ENCODE assay signal across 16 mouse cellular contexts in the genomic region with DNA sequence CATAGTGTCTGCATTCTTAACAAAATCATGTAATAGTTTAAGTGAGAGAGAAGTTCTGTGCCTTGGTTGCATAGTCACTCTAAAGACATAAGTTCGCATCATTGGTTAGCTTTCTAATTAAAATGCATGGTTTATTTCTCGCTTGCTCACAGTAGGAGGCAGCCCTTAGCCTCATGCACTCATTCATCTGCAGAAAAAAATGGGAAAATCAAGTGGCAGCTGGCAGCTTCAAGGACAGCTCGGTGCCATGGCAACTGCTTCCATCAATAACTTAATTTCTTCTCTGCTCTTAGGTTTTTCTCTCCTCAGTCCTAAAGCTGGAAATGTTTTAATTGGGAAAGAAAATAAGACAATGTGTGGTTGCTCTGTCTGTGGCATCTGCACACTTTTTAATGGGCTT. TPM values are rescaled to one million over a fixed set of nuclear protein-coding genes. Genes with fewer than 3 reads are reported as not detected.
DNase-seq lines count a peak whose midpoint lies in the region; ATAC-seq lines count a peak whose summit lies in the region.
"Had no signal": no experiment of that assay in that cellular context is flagged by ENCODE, and none has a peak within 500 bp of the region (broad histone marks: within the 10 kb centered on the region; RNA-seq: fewer than 3 reads in every experiment).

No protein-coding gene starts in this region.

- H3K4me1 ChIP-seq in midbrain, embryonic 12.5 days = peaks cover 8% of the 10 kb centered on the region
- no peaks in the 10 kb centered on the region; the same call in 1 of the 2 replicates for H3K4me1 ChIP-seq in midbrain, embryonic 11.5 days (ENCODE audit: control insufficient read depth, insufficient read depth, low read length)
- peaks cover 13% of the 10 kb centered on the region for H3K4me1 ChIP-seq in forebrain, embryonic 16.5 days (replicated peaks; ENCODE audit: control insufficient read depth, insufficient read depth, low read length)
- peaks cover 8% of the 10 kb centered on the region for H3K4me1 ChIP-seq in heart, embryonic 12.5 days (replicated peaks)
- no peaks in the 10 kb centered on the region for H3K4me1 ChIP-seq in intestine, embryonic 15.5 days (replicated peaks)
- H3K4me1 ChIP-seq: limb, embryonic 15.5 days had no signal

- no peaks in the 10 kb centered on the region for H3K27me3 ChIP-seq in midbrain, embryonic 12.5 days
- H3K27me3 ChIP-seq in midbrain, embryonic 11.5 days (ENCODE audit: control insufficient read depth, insufficient read depth, low read length) = no peaks in the 10 kb centered on the region
- no peaks in the 10 kb centered on the region for H3K27me3 ChIP-seq in forebrain, embryonic 16.5 days (replicated peaks; ENCODE audit: control insufficient read depth, insufficient read depth, low read length)
- H3K27me3 ChIP-seq in heart, embryonic 12.5 days (replicated peaks) = no peaks in the 10 kb centered on the region
- no peaks in the 10 kb centered on the region for H3K27me3 ChIP-seq in intestine, embryonic 15.5 days (replicated peaks)
- H3K27me3 ChIP-seq: limb, embryonic 15.5 days had no signal

- peak; percentile 38; the same call in 1 of the 2 replicates for ATAC-seq in midbrain, embryonic 12.5 days (ENCODE audit: low FRiP score, low read depth)
- ATAC-seq in midbrain, embryonic 11.5 days (ENCODE audit: low FRiP score) = no peak
- ATAC-seq in forebrain, embryonic 16.5 days = peak; percentile 76
- ATAC-seq in granulocyte monocyte progenitor cell, adult 5-6 weeks (replicated peaks; ENCODE audit: poor library complexity, severe bottlenecking) = no peak
- no peak for ATAC-seq in heart, embryonic 12.5 days (ENCODE audit: insufficient number of reproducible peaks, low FRiP score)
- no peak for ATAC-seq in intestine, embryonic 15.5 days

- no peak for DNase-seq in midbrain, embryonic 11.5 days (ENCODE audit: low spot score, missing footprints)
- peak; percentile 34 to 71 for DNase-seq in layer of hippocampus, postnatal 14 days (ENCODE audit: low spot score in 2 of 2)
- peak; percentile 43 for DNase-seq in right cerebral cortex, postnatal 25 days
- DNase-seq: adrenal gland, adult 2 months; cerebellum, adult 11-12 months; kidney, postnatal 25 days; lung, postnatal 14 days; thymus, adult 2 months had no signal

- H3K4me2 ChIP-seq in midbrain, embryonic 12.5 days (replicated peaks) = no peak overlapping the region
- no peak overlapping the region for H3K4me2 ChIP-seq in midbrain, embryonic 11.5 days
- H3K4me2 ChIP-seq in forebrain, embryonic 16.5 days (ENCODE audit: low read length) = no peak overlapping the region
- no peak overlapping the region for H3K4me2 ChIP-seq in heart, embryonic 12.5 days
- H3K4me2 ChIP-seq in intestine, embryonic 15.5 days (replicated peaks) = no peak overlapping the region
- H3K4me2 ChIP-seq: limb, embryonic 15.5 days had no signal

- no peak overlapping the region for H3K9ac ChIP-seq in midbrain, embryonic 12.5 days (replicated peaks)
- no peak overlapping the region for H3K9ac ChIP-seq in midbrain, embryonic 11.5 days (ENCODE audit: low read length)
- no peak overlapping the region for H3K9ac ChIP-seq in forebrain, embryonic 16.5 days (replicated peaks; ENCODE audit: low read depth, low read length)
- no peak overlapping the region for H3K9ac ChIP-seq in heart, embryonic 12.5 days
- no peak overlapping the region for H3K9ac ChIP-seq in intestine, embryonic 15.5 days
- H3K9ac ChIP-seq: limb, embryonic 15.5 days had no signal

- H3K36me3 ChIP-seq in midbrain, embryonic 12.5 days = no peaks in the 10 kb centered on the region
- H3K36me3 ChIP-seq in midbrain, embryonic 11.5 days (ENCODE audit: control insufficient read depth, insufficient read depth, low read length) = no peaks in the 10 kb centered on the region
- no peaks in the 10 kb centered on the region for H3K36me3 ChIP-seq in forebrain, embryonic 16.5 days (ENCODE audit: control insufficient read depth, insufficient read depth)
- H3K36me3 ChIP-seq in heart, embryonic 12.5 days = no peaks in the 10 kb centered on the region
- no peaks in the 10 kb centered on the region for H3K36me3 ChIP-seq in intestine, embryonic 15.5 days
- H3K36me3 ChIP-seq: embryonic facial prominence, embryonic 10.5 days; limb, embryonic 15.5 days had no signal

- peak overlapping the region; percentile 57 for H3K27ac ChIP-seq in midbrain, embryonic 12.5 days (replicated peaks)
- no peak overlapping the region for H3K27ac ChIP-seq in midbrain, embryonic 11.5 days (ENCODE audit: low read depth, low read length)
- peak overlapping the region; percentile 46 for H3K27ac ChIP-seq in forebrain, embryonic 16.5 days (ENCODE audit: low read length)
- H3K27ac ChIP-seq in heart, embryonic 12.5 days (ENCODE audit: poor library complexity, severe bottlenecking) = no peak overlapping the region
- H3K27ac ChIP-seq in intestine, embryonic 15.5 days = no peak overlapping the region
- H3K27ac ChIP-seq: embryonic facial prominence, embryonic 10.5 days; limb, embryonic 15.5 days had no signal

- H3K9me3 ChIP-seq in midbrain, embryonic 12.5 days = no peaks in the 10 kb centered on the region
- no peaks in the 10 kb centered on the region for H3K9me3 ChIP-seq in midbrain, embryonic 11.5 days (ENCODE audit: control insufficient read depth, low read length)
- no peaks in the 10 kb centered on the region for H3K9me3 ChIP-seq in forebrain, embryonic 16.5 days (ENCODE audit: control insufficient read depth, low read length)
- H3K9me3 ChIP-seq in heart, embryonic 12.5 days (replicated peaks) = no peaks in the 10 kb centered on the region
- H3K9me3 ChIP-seq in intestine, embryonic 15.5 days = no peaks in the 10 kb centered on the region
- H3K9me3 ChIP-seq: embryonic facial prominence, embryonic 10.5 days; limb, embryonic 15.5 days had no signal

- no peak overlapping the region for H3K4me3 ChIP-seq in midbrain, embryonic 12.5 days
- no peak overlapping the region for H3K4me3 ChIP-seq in midbrain, embryonic 11.5 days (ENCODE audit: low read depth, low read length)
- H3K4me3 ChIP-seq in forebrain, embryonic 16.5 days (replicated peaks; ENCODE audit: low read length) = no peak overlapping the region
- H3K4me3 ChIP-seq in heart, embryonic 12.5 days = no peak overlapping the region
- no peak overlapping the region for H3K4me3 ChIP-seq in intestine, embryonic 15.5 days (replicated peaks)
- H3K4me3 ChIP-seq: embryonic facial prominence, embryonic 10.5 days; limb, embryonic 15.5 days; myocyte had no signal

- 49% methylated on average over 3 of the region's 3 CpGs for WGBS in midbrain, embryonic 12.5 days
- 58% methylated on average over 3 of the region's 3 CpGs for WGBS in midbrain, embryonic 11.5 days
- 9% methylated on average over 3 of the region's 3 CpGs for WGBS in forebrain, embryonic 16.5 days
- 82% methylated on average over 3 of the region's 3 CpGs for WGBS in heart, embryonic 12.5 days
- WGBS in intestine, embryonic 15.5 days = 80% methylated on average over 3 of the region's 3 CpGs

RNA-seq across cellular contexts. Expression of a gene that starts 13.9 kb away (rescaled TPM):
- polyA plus RNA-seq in midbrain, embryonic 12.5 days (2016; fragmentation: Nextera tagmentation; extraction: Ambion mirVana) = 128 and 129 TPM in 2 replicates
- polyA plus RNA-seq in midbrain, embryonic 11.5 days (2014; fragmentation: Nextera tagmentation; extraction: Ambion mirVana) = 123 and 127 TPM in 2 replicates
- 171 and 173 TPM in 2 replicates for polyA plus RNA-seq in forebrain, embryonic 16.5 days (2015; fragmentation: Nextera tagmentation; extraction: Ambion mirVana)
- total RNA-seq in layer of hippocampus, postnatal 14 days (2021) = 10 to 100 TPM; 40.6 to 50.1 TPM
- total RNA-seq in granulocyte monocyte progenitor cell, adult 5-6 weeks (2014; fragmentation: Nextera tagmentation) = 5.8 TPM in 1 of 2 replicates, not detected in the other
- 1.4 and 2.8 TPM in 2 replicates for total RNA-seq in granulocyte monocyte progenitor cell, adult 5-6 weeks (2017)
- polyA plus RNA-seq in heart, embryonic 12.5 days (2016; fragmentation: Nextera tagmentation; extraction: Ambion mirVana) = 14.4 and 15.4 TPM in 2 replicates
- 13.7 and 17.1 TPM in 2 replicates for polyA plus RNA-seq in intestine, embryonic 15.5 days (2015; fragmentation: Nextera tagmentation; extraction: Ambion mirVana)

RNA-seq across cellular contexts. Expression of a gene that starts 55.5 kb away (rescaled TPM):
- polyA plus RNA-seq in midbrain, embryonic 12.5 days (2016; fragmentation: Nextera tagmentation; extraction: Ambion mirVana) = 154 and 164 TPM in 2 replicates
- polyA plus RNA-seq in midbrain, embryonic 11.5 days (2014; fragmentation: Nextera tagmentation; extraction: Ambion mirVana) = 142 and 147 TPM in 2 replicates
- 158 and 182 TPM in 2 replicates for polyA plus RNA-seq in forebrain, embryonic 16.5 days (2015; fragmentation: Nextera tagmentation; extraction: Ambion mirVana)
- 10 to 100 TPM; 89.8 to 89.9 TPM for total RNA-seq in layer of hippocampus, postnatal 14 days (2021)
- total RNA-seq in granulocyte monocyte progenitor cell, adult 5-6 weeks (2014; fragmentation: Nextera tagmentation) = 71.2 and 96.8 TPM in 2 replicates
- total RNA-seq in granulocyte monocyte progenitor cell, adult 5-6 weeks (2017) = 92.8 and 93.5 TPM in 2 replicates
- 101 and 105 TPM in 2 replicates for polyA plus RNA-seq in heart, embryonic 12.5 days (2016; fragmentation: Nextera tagmentation; extraction: Ambion mirVana)
- polyA plus RNA-seq in intestine, embryonic 15.5 days (2015; fragmentation: Nextera tagmentation; extraction: Ambion mirVana) = 121 and 129 TPM in 2 replicates

Comparison
In these comparisons a context has a peak if more than half of its experiments do, and no peak if none do; other contexts are left out.
1. ATAC-seq: peak in midbrain, embryonic 12.5 days (single experiment) and forebrain, embryonic 16.5 days (single experiment); none in midbrain, embryonic 11.5 days (single experiment), granulocyte monocyte progenitor cell, adult 5-6 weeks (single experiment), heart, embryonic 12.5 days (single experiment) and intestine, embryonic 15.5 days (single experiment).
2. H3K27ac ChIP-seq: peak in midbrain, embryonic 12.5 days (single experiment) and forebrain, embryonic 16.5 days (single experiment); none in midbrain, embryonic 11.5 days (single experiment), heart, embryonic 12.5 days (single experiment) and intestine, embryonic 15.5 days (single experiment).